Mouse (Mus musculus): Measurements from ENCODE around the gene Tnfrsf22.
"Not testable (repeated sequence)": the region's sequence is repeated elsewhere in the genome, so short reads cannot be mapped to it uniquely, and the experiment has no call there.

Gene Tnfrsf22

DNA sequence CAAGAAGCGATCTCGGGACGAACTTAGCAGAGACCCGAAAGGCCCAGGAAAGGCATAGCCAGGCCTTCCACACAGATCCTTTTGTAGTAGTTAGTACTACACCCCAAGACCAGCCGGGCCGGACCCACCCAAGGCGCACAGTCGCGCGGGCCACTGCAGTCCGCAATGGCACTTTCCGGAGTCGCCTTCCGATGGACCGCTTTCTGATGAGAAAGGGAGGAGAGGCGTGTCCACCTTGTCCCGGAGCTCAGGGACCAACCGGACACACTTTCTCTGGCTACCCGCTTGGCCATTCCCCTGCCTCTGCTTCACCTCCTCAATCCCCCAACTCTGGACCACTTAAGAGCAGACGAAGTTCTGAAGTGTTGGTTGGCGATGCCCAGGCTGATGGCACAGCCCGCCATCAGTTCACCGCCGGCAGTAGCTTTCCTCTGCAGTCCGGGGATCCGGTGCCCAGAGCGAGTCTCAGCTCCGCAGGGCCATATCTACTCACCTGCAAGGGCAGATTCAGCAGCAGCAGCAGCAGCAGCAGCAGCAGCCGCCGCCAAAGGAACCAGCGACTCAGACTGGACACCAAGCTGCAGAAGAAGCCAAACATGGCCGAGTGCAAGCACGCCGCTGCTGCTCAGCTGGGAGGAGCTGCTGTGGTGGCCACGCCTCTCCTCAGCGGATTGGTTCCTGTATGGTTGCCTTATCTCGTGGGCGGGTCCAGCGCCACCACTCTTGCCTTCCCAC, at the start of gene Tnfrsf22:
TSS of gene Tnfrsf22 (minus strand) at position 628 of the 735 bp plus-strand sequence.
- DNase-seq (ENCODE audit: low read depth, low spot score), result peak; percentile 46

DNA sequence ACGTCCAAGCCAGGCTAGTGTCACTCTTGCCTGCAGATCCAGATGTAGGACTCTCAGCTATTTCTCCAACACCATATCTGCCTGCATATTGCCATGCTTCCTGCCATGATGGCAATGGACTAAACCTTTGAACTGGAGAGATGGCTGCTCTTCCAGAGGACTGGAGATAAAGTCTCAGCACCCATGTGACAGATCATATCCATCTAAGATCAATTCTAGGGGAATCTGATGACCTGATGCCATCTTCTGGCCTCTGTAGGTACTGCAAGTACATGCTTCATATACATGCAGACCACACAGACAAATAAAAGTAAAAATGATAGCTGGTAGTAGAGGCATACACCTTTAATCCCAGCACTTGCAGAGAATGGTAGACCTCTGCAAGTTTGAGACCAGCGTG, 46.7 kb upstream of the Tnfrsf22 start:
- DNase-seq (ENCODE audit: low read depth, low spot score), result no peak

DNA sequence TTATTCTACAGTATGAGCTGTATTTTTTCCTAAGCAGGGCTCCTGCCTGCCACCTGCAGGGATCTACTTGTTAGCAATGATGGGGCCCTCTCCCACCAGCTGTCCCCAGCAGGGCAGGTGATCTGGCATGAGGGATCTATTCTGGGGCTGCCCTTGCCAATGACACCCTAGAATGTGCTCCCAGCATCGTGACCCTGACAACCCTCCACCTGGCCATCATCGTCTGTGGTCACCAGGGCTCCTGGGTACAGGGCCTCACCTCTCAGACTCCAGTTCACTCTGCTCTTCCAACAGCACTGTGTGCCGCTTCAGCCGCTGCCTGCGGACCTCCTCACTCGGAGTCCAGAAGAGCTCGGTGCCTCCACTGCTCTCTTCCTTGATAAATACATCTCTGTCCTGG, 45.1 kb upstream of the Tnfrsf22 start:
- no peak for DNase-seq (ENCODE audit: low read depth, low spot score)

DNA sequence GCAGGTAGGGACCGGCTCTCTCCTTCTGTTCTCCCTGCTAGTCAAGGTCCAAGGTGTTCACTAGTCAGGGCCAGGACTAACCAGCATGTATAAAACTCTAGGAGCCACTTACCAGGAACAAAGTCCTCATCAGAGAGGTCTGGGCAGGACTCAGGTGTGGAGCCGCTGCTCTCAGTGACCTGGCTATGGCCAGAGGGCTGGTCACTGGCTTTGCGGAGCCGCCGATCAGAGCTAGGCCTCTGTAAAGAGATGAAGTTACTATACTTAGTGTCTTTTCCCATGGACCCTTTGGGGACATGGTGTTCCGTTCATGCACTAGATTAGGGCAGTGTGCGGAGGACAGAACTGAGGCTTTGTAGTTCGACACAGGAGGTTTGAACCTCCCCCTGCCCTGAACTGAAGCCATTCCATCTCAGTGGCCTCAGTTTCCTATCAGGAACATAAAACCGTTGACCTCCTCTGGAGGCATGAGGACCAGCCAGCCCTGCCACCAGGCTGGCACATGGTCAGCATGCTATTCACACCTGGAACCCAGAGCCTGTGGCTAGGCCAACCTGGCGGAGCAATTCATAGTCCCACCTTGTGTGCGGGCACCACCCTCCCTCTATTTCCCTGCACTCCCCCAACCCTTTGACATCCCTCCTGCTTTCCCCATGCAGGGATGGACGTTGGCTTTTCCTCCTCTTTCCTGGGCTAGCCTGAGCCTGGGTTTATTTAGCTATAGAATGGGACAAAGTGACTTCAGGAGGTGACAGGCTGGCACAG, 43.5 kb upstream of the Tnfrsf22 start:
- no peak for DNase-seq (ENCODE audit: low read depth, low spot score)

DNA sequence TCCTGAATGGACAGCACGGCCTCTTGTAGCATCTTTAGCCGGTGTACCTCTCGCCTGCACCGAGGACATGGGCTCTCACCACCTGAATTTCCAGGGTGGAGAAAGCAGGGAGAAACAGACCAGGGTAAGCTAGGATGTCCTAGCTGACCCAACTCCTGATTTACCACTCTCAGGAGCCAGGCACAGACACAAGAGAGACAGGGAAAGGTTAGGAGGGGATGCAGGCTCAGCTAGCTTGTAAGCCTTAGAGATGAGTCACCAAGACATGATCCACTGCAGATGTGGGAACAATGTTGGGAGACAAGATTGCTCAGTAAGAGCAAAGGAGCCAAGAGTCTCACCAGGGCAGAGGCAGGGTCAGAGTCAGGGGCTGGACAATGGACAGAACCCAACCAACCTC, 42.4 kb upstream of the Tnfrsf22 start:
- no peak for DNase-seq (ENCODE audit: low read depth, low spot score)

DNA sequence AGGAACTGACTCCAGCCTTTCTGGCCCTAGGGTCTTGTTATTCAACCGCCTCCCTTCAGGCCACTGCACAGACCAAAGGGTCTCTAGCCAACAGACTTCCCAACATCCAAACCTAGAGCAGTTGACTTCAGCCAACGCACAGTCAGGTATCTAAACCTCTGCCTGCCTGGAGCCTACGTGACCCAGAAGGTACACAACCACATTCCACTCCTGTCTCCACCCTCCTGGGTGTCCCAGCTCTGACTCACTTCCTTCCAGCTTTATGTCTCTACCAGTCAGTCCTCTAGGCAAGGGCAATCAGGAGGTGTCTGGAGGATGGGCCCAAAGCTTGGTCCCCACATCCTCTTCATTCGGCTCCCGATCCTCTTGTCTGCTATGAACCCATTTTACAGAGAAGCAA, 41.7 kb upstream of the Tnfrsf22 start:
- no peak for DNase-seq (ENCODE audit: low read depth, low spot score)

DNA sequence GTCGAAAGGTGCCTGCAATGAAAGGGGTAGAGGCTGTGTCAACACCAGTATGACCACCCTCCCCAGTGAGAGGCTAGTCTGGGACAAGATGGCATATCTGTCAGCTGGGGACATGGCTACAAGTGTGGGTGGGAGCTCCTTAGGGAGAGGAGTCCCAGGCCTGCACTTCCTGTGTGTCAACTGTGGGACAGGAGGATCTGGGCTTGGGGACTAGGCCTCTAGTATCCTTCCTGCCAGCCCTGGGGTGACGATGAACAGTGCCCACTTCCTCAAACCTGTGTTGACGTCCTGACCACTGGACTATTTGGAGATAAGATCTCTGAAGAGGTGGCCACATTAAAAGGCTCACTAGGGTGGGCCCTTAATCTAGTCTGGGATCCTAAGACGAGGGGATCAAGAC, 40.5 kb upstream of the Tnfrsf22 start:
- DNase-seq (ENCODE audit: low read depth, low spot score), result no peak

DNA sequence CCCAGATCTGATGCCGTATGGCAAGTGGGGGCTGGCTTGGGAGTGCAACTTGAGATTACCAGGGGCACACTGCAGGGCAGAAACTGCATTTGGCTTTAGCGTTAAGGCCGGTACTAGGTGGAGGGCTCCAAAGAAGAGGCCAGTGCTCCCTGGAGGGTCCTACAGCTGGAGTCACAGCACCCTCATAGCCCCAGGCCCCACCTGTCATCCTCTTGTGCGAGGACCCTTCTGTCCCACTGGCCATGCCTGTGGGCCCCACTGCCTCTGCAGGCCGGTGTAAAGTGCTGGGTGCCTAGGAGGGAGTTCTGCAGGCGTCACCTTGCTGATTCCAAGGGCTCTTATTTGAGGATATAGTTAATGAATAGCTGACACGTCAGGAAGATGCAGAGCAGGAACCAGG, 40.0 kb upstream of the Tnfrsf22 start:
- DNase-seq (ENCODE audit: low read depth, low spot score), result no peak

DNA sequence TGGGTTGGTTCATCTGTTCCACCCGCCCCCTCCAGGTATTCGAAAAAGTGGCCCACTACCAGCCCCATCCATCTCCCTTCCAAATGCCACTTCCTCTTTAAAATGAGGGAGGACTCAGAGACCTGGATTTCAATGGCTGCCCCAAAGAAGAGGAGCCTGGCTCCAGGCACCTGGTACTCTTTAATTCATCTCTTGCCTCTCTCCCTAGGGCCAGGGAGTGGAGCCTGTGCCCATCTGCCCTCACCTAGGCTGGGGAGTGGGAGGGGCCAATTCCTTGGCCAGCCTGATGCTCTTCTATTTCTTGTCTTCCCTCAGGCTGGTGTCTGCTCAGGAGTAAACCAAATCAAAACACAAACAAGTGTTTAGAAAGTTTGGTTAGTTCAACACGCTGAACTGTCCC, 37.2 kb upstream of the Tnfrsf22 start:
- DNase-seq (ENCODE audit: low read depth, low spot score), result not testable (repeated sequence)

DNA sequence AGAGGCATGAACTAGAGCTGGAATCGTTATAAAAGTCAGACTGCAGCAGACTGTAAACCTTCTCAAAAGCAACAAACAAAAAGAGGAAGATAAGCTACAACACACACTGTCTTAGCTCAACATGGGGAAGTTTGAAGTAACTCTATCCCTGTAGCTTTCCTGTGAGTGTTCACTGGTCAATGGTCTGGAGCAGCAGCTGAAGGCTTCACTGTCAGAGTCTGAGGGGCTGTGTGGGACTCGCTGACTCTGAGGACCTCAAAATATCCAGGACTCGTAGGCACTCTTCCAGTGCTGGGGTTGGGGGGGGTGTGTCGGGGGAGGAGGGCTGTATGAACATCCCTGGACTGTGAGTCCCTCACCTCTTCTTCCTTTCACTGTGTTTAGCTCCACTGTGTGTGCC, 36.7 kb upstream of the Tnfrsf22 start:
- not testable (repeated sequence) for DNase-seq (ENCODE audit: low read depth, low spot score)

DNA sequence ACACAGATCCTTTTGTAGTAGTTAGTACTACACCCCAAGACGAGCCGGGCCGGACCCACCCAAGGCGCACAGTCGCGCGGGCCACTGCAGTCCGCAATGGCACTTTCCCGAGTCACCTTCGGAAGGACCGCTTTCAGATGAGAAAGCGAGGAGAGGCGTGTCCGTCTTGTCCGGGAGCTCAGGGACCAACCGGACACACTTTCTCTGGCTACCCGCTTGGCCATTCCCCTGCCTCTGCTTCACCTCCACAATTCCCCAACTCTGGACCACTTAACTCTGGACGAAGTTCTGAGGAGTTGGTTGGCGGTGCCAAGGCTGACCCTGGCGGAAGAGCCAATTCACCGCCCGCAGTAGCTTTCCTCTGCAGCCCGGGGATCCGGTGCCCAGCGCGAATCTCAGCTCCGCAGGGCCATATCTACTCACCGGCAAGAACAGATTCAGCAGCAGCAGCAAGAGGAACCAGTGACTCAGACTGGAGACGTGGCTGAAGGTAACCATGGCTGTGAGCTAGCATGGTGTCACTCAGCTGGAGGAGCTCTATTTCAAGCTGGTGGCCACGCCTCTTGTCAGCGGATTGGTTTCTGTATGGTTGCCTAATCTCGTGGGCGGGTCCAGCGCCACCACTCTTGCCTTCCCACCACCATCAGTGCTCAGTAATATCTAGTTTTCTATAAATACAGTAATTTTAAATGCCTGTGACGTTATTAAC, 36.1 kb upstream of the Tnfrsf22 start, which contains the start of gene Tnfrsf23:
TSS of gene Tnfrsf23 (minus strand) at position 514 of the 709 bp plus-strand sequence.
- DNase-seq (ENCODE audit: low read depth, low spot score), result peak; percentile 19

DNA sequence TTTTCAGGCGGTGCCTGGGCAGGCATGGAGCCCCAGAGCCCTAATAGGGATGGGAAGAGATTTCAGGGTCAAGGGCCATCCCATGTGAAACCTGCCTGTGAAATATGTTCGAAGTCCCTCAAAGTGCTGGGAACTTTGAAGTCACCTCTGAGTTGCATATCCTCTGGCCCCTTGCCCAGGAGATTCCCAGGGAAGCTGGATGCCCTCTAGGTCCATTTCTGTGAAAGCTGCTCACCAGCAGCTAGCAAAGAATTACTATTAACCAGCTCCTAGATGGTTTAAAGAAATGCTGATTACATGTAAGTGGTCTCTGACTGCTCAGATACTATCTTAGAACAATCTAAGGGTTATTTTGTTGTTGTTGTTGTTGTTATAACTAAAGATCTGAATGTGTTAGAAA, 35.1 kb upstream of the Tnfrsf22 start:
- DNase-seq (ENCODE audit: low read depth, low spot score), result not testable (repeated sequence)

DNA sequence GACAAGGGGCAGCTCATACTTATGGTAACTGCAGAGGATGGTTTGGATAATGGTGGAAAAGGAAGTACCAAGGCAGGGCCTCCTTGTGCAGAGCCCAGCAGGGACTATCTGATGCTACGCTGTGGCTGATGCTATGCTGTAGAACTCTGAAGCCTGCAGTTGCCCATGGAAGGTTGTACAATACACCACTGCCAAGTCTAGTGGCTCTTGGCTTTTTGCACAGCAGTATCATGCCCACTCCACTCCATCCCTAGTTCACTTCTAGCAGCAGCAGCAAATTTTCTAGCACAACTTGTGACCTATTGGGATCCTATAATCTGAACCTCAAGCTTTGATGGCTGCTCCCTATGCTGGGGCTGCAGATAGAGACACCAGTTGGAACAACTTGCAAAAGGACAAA, 32.1 kb upstream of the Tnfrsf22 start:
- DNase-seq (ENCODE audit: low read depth, low spot score), result no peak

DNA sequence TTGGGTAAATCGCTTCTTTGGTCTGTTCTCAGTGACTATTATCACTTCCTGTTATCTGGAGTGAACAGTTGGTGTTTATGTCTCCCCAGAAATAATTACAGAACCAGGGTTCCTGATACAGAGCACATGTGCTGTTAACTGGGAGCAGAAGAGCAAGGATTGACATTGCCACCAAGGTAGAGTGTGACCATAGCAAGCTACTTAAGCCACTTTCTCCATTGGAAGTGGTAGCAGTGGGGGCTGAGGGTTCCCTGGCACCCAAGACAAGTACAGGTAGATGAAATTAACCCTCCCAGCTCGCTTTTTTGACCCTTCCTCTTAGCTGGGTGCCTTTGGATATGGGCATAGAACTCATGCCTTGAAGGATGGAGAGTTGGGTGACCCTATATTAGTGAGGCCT, 31.4 kb upstream of the Tnfrsf22 start:
- DNase-seq (ENCODE audit: low read depth, low spot score), result not testable (repeated sequence)

DNA sequence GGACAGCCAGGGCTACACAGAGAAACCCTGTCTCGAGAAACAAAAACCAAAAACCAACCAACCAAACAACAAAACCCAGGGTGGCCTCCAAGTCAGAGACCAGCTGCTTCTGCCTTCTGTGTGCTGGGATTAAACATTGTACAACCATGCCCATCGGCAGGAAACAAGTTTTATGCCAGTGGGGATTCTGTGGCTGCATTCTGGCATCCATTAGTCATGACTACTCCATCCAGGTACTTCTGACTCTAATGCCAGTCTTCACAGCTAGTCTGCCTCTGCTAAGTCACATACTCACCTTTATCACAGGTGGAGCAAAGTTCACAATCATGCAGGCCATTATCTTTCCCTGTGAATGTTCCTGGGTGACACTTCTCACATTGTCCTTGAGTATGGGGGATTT, 30.2 kb upstream of the Tnfrsf22 start:
- not testable (repeated sequence) for DNase-seq (ENCODE audit: low read depth, low spot score)

DNA sequence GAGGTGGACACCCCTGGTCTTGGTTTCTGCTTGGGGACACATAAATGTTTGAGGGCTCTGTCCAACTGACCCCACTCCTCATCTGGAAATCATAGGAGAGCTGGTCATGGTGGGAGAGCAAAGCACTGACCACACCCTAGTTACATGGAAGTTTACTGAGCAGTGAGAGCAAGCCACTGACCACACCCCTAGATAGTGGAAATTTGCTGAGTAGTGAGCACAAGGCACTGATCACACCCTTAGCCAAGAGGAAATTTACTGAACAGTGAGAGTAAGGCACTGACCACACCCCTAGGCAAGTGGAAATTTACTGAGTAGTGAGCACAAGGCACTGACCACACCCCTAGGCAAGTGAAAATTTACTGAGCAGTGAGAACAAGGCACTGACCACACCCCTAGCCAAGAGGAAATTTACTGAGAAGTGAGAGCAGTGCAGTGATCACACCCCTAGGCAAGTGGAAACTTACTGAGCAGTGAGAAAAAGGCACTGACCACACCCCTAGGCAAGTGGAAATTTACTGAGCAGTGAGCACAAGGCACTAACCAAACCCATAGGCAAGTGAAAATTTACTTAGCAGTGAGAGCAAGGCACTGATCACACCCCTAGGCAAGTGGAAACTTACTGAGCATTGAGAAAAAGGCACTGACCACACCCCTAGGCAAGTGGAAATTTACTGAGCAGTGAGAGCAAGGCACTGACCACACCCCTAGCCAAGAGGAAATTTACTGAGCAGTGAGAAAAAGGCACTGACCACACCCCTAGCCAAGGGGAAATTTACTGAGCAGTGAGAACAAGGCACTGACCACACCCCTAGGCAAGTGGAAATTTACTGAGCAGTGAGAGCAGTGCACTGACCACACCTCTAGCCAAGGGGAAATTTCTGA, 17.2 kb upstream of the Tnfrsf22 start:
- no peak for DNase-seq (ENCODE audit: low read depth, low spot score)

DNA sequence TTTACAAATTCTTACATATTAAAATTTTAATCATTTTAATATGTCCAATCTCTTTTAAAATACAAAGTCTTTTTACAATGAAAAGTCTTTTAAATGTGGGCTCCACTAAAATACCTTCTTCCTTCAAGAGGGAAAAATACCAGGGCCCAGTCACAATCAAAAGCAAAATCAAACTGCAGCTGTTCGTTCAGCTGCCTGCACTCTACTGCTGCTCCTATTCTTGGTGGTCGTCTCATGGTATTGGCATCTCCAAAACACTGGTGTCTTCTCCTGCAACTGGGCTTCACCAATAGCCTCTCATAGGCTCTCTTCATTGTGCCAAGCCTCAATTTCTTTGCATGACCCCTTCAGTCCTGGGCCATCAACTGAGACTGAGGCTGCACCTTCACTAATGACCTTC, 14.0 kb upstream of the Tnfrsf22 start:
- DNase-seq (ENCODE audit: low read depth, low spot score), result no peak

DNA sequence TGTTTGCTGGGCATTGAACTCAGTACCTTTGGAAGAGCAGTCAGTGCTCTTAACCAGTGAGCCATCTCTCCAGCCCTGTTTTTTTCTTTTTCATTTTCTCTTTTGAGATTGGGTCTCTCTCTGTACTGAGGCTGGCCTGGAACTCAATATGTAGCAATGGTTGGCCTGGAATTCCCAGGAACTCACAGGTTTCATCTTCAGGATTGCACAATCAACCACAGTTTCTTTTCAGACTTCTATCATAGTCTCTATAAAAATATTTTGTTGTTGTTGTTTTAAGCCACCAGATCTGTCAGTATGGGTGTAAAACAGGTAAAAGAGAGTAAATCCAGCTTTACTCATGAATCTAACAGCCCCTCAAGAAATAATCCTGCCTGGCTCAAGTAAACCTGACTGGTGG, 11.3 kb upstream of the Tnfrsf22 start:
- no peak for DNase-seq (ENCODE audit: low read depth, low spot score)

DNA sequence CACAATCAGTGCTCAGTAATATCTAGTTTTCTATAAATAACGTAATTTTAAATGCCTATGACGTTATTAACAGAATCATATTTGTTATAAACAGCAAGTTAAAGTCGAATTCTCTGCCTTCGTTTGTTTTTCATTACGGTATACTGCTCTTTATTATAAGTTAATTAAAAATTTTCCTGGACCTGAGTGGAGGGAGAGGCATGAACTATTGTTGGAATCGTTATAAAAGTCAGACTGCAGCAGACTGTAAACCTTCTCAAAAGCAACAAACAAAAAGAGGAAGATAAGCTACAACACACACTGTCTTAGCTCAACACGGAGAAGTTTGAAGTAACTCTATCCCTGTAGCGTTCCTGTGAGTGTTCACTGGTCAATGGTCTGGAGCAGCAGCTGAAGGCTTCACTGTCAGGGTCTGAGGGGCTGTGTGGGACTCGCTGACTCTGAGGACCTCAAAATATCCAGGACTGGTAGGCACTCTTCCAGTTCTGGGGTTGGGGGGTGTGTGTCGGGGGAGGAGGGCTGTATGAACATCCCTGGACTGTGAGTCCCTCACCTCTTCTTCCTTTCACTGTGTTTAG, 397 bp upstream of the Tnfrsf22 start:
- not testable (repeated sequence) for DNase-seq (ENCODE audit: low read depth, low spot score)

DNA sequence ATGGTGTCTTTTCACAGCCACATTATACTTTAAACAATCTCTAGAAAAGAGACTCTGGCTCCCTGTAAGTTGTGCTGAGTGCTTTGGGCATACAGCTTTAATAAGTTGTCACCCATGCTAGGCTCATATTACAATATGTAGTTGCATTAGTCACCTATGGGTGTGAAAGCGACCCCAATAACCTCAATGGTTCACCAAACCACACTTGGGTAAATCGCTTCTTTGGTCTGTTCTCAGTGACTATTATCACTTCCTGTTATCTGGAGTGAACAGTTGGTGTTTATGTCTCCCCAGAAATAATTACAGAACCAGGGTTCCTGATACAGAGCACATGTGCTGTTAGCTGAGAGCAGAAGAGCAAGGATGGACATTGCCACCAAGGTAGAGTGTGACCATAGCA, 5.5 kb downstream of the Tnfrsf22 start:
- DNase-seq (ENCODE audit: low read depth, low spot score), result not testable (repeated sequence)

DNA sequence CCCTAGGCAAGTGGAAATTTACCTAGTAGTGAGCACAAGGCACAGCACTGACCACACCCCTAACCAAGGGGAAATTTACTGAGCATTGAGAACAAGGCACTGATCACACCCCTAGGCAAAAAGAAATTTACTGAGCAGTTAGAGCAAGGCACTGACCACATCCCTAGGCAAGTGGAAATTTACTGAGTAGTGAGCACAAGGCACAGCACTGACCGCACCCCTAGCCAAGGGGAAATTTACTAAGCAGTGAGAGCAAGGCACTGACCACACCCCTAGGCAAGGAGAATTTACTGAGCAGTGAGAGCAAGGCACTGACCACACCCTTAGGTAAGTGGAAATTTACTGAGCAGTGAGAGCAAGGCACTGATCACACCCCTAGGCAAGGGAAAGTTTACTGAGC, 12.8 kb downstream of the Tnfrsf22 start:
- DNase-seq (ENCODE audit: low read depth, low spot score), result no peak

All from retina, postnatal 7 days (tissue).